Mouse (Mus musculus) embryonic facial prominence, embryonic 13.5 days (tissue): ENCODE results near the gene Gm42906. TPM values are rescaled to one million over a fixed set of nuclear protein-coding genes. Genes with fewer than 3 reads are reported as not detected.

ENCODE experiments used
- ATAC-seq: fragments of 200-750 bp; cut with Nextera tagmentation; 2 replicates; pipeline ENCODE4 v1.8.0; 2017; ENCODE audit warnings: low read depth; ENCODE audit not compliant: insufficient number of reproducible peaks, insufficient read depth, low FRiP score, low TSS enrichment
- H3K27ac ChIP-seq: fragments of 300-500 bp; sonication (generic); 2 replicates; pipeline ENCODE4 v1.5.1; 2015; ENCODE audit warnings: moderate library complexity, mild to moderate bottlenecking, inconsistent platforms
- H3K27me3 ChIP-seq: fragments of 300-500 bp; sonication (generic); 2 replicates; pipeline ENCODE4 v1.6.1; 2015; ENCODE audit warnings: mild to moderate bottlenecking, inconsistent platforms
- H3K36me3 ChIP-seq: fragments of 300-500 bp; sonication (generic); 2 replicates; pipeline ENCODE4 v1.6.1; 2015; ENCODE audit warnings: mild to moderate bottlenecking, inconsistent platforms
- H3K4me1 ChIP-seq: fragments of 300-500 bp; sonication (generic); 2 replicates; pipeline ENCODE4 v1.6.1; 2015; ENCODE audit warnings: inconsistent platforms
- H3K4me2 ChIP-seq: fragments of 300-500 bp; sonication (generic); 2 replicates; pipeline ENCODE4 v1.6.1; 2015; ENCODE audit warnings: moderate library complexity, mild to moderate bottlenecking, inconsistent platforms
- H3K4me3 ChIP-seq: fragments of 300-500 bp; sonication (generic); 2 replicates; pipeline ENCODE4 v1.5.1; 2015; ENCODE audit warnings: mild to moderate bottlenecking, inconsistent platforms
- H3K9ac ChIP-seq: fragments of 300-500 bp; sonication (generic); 2 replicates; pipeline ENCODE4 v1.6.1; 2015; ENCODE audit warnings: mild to moderate bottlenecking, inconsistent platforms
- H3K9me3 ChIP-seq: fragments of 300-500 bp; sonication (generic); 2 replicates; pipeline ENCODE4 v1.6.1; 2016; ENCODE audit warnings: inconsistent platforms
- WGBS: fragments of 180-500 bp; shearing (Covaris S2); methylation state at CpG from one replicate; pipeline ENCODE4 v1.1.7; 2015; ENCODE audit warnings: mixed read lengths; 5-methylcytosine and 5-hydroxymethylcytosine counted together
- polyA plus RNA-seq: library from polyadenylated mRNA; unstranded; fragments of >200 nt; fragmentation: Nextera tagmentation; extraction: Ambion mirVana; gene quantifications from 2 replicates; pipeline ENCODE4 v1.2.1, GENCODE M21; 2015

Gm42906 gene
- polyA plus RNA-seq, 1 experiment from 2014 or later = not detected

DNA sequence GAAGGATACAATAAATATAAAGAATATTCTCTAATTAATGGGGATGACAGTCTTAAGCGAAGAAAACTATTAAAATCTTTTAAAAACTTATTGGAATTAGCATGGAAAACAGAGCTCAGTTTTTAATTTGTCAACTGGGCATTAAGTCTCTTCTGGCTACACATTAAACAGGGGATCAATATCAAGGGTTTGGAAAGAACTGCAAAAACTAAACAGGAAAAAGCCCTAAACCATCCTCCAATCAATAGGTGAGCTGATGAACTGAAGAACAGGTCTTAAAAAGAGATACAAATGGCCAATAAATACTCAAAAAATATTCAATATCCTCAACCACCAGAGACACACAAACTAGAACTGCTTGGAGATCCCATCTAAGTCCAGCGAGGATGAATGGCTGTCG is 250.8 kb downstream of the Gm42906 start:
- H3K27me3 ChIP-seq = no peaks in the 10 kb centered on the region
- ATAC-seq = no peak
- peaks cover 10% of the 10 kb centered on the region for H3K4me1 ChIP-seq
- H3K27ac ChIP-seq = no peak overlapping the region
- WGBS = 90% methylated on average over 3 of the region's 3 CpGs
- H3K36me3 ChIP-seq = no peaks in the 10 kb centered on the region
- H3K9me3 ChIP-seq = no peaks in the 10 kb centered on the region
- no peak overlapping the region for H3K9ac ChIP-seq
- H3K4me3 ChIP-seq = no peak overlapping the region
- no peak overlapping the region for H3K4me2 ChIP-seq

DNA sequence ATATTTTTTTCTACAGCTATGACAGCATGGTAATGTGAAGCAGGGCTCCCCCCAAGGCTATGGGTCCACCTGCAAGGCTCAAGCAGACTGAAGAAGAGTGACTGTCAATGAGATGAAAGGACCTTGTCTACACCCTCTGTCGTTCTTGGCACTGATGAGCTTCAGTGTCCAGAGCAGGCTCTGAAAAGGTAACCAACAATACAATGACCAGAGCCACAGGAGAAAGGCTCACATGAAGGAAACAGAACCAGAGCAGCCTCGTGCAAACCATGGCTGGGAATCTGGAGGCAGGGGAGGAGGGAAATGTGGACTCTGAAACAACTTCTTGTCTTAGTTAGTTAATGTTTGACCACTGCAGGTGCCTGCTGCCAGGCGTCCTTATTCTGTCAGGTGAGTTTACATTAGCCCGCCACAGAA is 252.1 kb downstream of the Gm42906 start:
- Histone ChIP-seq H3K27ac (no peak overlapping the region), H3K27me3 (no peaks in the 10 kb centered on the region), H3K36me3 (no peaks in the 10 kb centered on the region), H3K9me3 (no peaks in the 10 kb centered on the region), H3K4me1 (peaks cover 10% of the 10 kb centered on the region), H3K4me3 (no peak overlapping the region), H3K9ac (no peak overlapping the region), H3K4me2 (no peak overlapping the region)
- ATAC-seq = no peak
- 79% methylated on average over 4 of the region's 4 CpGs for WGBS

DNA sequence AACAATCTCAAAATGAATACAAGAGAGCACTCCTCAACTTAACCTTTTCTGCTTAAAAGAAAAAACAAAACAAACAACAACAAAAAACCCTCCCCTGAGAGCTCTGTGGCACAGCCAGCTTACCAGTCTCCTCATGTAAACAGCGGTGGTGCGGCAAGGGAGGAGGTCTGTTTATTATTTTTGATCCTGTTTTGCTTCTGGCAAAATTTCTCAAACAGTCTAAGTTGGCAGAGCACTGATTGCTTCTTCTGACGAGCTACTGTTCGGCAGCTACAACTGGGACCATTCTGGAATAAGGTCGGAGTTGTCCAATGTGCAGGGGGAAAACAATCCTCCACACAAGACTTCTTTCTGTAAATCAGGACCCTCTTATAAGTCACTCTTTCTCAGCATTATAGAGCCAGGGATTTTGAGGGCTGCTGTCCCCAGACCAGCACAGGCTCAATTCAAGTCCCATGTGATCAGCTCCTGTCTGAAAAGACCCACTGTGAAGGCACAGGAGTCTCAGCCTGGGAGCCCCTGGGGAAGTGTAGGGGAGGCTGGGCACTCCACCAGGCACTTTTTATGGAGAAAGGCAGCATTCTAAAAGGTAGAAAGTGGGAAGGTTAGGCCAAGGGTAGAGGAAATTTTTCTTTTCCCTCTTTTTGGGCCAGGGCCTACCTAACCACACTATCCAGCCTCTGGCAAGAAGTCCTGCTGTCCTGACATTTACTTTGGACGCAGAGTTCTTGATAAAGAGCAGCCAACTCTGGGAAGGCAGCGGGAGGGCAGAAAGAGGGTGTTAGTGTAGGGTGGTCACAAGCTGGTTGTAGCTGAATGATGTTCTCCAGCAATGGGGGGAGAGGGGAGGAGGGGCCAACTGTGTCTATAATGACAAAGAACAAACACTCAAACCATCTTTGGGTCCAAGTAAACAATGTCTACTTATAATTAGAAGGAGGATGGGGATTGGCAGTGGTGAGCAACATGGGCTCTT is 253.2 kb downstream of the Gm42906 start:
- Histone ChIP-seq H3K4me1 (peaks cover 10% of the 10 kb centered on the region), H3K4me3 (no peak overlapping the region), H3K4me2 (no peak overlapping the region), H3K36me3 (no peaks in the 10 kb centered on the region), H3K9me3 (no peaks in the 10 kb centered on the region), H3K27me3 (no peaks in the 10 kb centered on the region), H3K27ac (peak overlapping the region; percentile 44), H3K9ac (no peak overlapping the region)
- 42% methylated on average over 7 of the region's 7 CpGs for WGBS
- ATAC-seq = peak; percentile 59; the same call in 1 of the 2 replicates

DNA sequence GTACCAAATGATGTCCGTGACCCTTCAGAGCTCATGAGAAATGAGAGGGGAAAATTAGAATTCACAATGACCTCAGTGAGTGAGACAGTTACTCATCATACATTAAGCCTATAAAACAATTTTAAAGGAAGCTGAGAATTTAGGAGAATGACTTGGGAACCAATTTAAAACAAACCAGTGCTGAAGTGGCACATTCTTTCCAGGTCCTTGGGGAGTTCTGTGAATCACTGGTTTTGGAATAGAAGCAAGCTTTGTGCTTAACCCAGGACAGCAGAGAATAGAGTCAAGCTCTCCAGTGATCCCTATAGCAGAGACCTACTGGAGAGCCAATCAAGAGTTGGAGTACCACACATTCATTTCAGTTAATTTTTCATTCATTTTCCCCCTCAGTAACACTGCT is 254.2 kb downstream of the Gm42906 start:
- Histone ChIP-seq H3K27me3 (no peaks in the 10 kb centered on the region), H3K4me3 (no peak overlapping the region), H3K9ac (no peak overlapping the region), H3K9me3 (no peaks in the 10 kb centered on the region), H3K27ac (peak overlapping the region; percentile 41; the same call in 1 of the 2 replicates), H3K4me2 (no peak overlapping the region), H3K36me3 (no peaks in the 10 kb centered on the region), H3K4me1 (peaks cover 10% of the 10 kb centered on the region)
- ATAC-seq = no peak
- 82% methylated on average over 1 of the region's 1 CpGs for WGBS

DNA sequence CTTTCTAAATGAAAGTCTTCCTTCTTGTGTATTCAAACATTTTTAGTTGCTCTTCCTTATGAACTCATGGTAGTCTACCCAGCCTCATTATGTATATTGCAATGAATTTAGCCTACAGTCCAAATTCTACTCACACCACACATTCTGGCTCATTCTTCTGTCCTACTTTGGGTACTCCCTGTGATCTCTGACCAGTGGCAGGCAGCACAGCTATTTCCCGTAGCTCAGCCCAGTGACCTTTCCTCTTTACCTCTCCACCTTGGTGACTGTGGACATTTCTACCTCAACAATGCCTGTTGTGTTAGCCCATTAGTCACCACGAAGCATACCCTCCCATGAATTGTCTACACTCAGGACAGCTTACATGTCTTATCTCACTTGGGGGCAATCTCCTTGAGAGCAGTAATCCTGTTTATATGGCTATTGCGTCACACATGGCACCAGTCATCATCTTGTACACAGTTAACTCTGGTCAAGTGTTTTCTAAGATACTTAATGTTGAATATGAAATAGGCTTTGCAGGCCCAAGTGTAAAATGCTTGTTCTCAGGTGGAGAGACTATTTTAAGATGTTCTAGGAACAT is 257.7 kb downstream of the Gm42906 start:
- Histone ChIP-seq H3K27ac (no peak overlapping the region), H3K9ac (no peak overlapping the region), H3K9me3 (no peaks in the 10 kb centered on the region), H3K4me1 (peaks cover 10% of the 10 kb centered on the region), H3K36me3 (no peaks in the 10 kb centered on the region), H3K4me3 (no peak overlapping the region), H3K4me2 (no peak overlapping the region), H3K27me3 (no peaks in the 10 kb centered on the region)
- no peak for ATAC-seq
- 86% methylated on average over 3 of the region's 3 CpGs for WGBS

DNA sequence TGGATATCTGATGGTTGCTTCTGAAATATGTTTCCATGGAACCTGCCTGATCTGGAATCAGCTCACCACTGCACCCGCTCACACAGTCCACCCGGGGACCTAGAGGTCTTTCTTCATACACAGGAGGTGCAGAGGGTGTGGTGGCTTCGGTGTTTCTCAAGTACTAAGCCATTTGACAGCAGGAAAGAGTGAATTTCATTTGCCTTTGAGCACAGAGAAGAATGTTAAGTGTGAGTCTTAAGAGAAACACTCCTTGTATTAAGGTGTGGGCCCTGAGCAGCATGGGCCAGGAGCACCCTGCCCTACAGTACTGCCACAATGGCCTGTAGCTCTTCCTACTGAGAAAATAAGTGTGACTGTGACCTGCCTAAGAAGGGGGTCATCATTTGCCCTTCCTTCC is 259.8 kb downstream of the Gm42906 start:
- H3K36me3 ChIP-seq = no peaks in the 10 kb centered on the region
- WGBS = 85% methylated on average over 3 of the region's 3 CpGs
- no peak overlapping the region for H3K27ac ChIP-seq
- H3K27me3 ChIP-seq = no peaks in the 10 kb centered on the region
- H3K9me3 ChIP-seq = no peaks in the 10 kb centered on the region
- no peak overlapping the region for H3K4me3 ChIP-seq
- no peak overlapping the region for H3K9ac ChIP-seq
- H3K4me1 ChIP-seq = 0 out of 2 replicates have a peak, but pooled peaks cover 3% of the 10 kb centered on the region
- no peak for ATAC-seq
- no peak overlapping the region for H3K4me2 ChIP-seq

DNA sequence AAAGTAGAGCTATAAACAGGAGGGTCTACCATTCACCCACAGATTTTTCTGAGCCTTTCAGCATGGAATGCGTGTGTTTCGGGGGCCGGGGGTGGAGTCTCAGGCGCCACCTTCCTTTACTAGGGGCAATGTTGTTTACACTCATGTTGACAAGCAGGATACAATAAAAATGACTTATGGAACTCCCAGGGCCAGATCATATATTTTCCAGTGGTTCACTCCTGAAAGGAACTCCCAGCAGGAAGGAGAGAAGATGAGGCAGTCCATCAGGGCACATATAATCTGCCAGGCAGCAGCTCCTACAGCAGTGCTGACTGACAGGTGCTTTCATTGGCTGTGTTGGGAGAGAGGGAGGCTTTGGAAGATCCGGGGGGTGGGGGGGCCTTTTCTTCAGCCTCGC is 260.3 kb downstream of the Gm42906 start:
- Histone ChIP-seq H3K36me3 (no peaks in the 10 kb centered on the region), H3K9ac (no peak overlapping the region), H3K4me2 (no peak overlapping the region), H3K9me3 (no peaks in the 10 kb centered on the region), H3K27ac (no peak overlapping the region), H3K4me1 (0 out of 2 replicates have a peak, but pooled peaks cover 3% of the 10 kb centered on the region), H3K27me3 (no peaks in the 10 kb centered on the region), H3K4me3 (no peak overlapping the region)
- no peak for ATAC-seq
- 83% methylated on average over 6 of the region's 6 CpGs for WGBS

DNA sequence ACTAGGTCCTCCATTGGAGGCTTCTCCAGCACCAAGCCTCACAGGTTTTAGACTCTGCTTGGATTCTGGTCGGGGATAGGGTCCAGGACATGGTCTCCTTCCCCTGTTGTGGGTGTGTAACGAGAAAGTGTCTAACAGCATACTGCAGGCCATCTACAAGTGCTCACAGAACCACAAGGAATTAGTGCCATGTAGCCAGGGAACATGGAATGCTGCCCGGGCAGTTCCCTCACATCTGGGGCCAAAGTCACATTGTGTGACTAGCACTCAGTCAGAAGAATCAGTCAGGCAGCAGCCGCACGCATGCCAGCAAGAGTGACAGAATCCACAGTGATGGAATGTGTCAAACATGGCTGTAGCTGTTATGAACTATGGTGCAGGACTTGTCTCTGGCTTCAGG is 261.7 kb downstream of the Gm42906 start:
- Histone ChIP-seq H3K36me3 (no peaks in the 10 kb centered on the region), H3K9ac (no peak overlapping the region), H3K9me3 (no peaks in the 10 kb centered on the region), H3K4me1 (0 out of 2 replicates have a peak, but pooled peaks cover 3% of the 10 kb centered on the region), H3K27ac (no peak overlapping the region), H3K4me3 (no peak overlapping the region), H3K27me3 (no peaks in the 10 kb centered on the region), H3K4me2 (no peak overlapping the region)
- 70% methylated on average over 5 of the region's 5 CpGs for WGBS
- ATAC-seq = no peak

DNA sequence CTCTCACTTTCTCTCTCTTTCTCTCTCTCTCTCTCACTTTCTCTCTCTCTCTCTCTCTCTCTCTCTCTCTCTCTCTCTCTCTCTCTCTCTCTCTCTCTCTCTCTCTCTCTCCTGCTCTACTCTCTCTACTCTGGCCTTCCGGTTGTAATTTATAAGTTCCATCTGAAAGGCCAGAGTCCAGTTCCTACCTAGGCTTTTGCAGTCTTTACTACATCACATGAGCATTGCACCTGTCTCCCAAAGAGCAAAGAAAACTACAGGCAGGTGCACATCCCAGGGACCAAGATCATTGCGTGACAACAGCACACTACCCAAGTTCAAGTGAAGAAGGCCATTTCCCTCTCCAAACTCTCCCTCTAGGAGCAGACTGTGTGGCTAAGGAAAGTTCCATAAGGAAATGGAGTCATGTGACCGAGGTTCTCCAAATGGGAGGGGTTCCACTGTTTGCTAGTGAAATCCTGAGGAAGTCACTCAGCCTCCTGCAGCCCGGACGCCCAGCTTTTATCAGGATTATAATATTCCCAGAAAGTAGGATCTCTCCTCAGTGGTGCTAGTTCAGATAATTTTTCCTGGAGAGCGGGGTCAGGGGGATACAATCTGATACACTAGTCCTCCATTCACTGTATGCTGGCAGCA is 262.5 kb downstream of the Gm42906 start:
- Histone ChIP-seq H3K27ac (no peak overlapping the region), H3K4me2 (no peak overlapping the region), H3K27me3 (no peaks in the 10 kb centered on the region), H3K4me1 (0 out of 2 replicates have a peak, but pooled peaks cover 3% of the 10 kb centered on the region), H3K9ac (no peak overlapping the region), H3K9me3 (no peaks in the 10 kb centered on the region), H3K4me3 (no peak overlapping the region), H3K36me3 (no peaks in the 10 kb centered on the region)
- ATAC-seq = no peak
- 84% methylated on average over 6 of the region's 6 CpGs for WGBS

DNA sequence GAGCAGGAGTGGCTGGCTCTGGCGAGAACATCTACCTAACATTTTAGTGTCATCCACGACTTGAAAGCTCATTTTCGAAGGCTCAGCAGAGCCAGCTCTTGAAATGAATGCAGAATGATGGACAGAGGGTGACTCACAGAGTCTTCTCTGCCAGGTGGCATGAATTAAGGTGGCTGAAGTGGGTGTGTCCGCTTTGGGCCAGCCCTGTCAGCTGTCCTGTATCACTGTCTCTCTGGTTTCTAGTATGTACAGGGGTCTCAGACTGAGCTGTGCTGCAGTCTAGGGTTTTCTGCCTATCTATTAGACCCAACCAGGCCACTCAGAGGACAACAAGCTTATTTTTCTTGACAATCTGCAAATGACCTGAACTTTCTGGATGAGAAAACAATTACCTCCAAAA is 263.1 kb downstream of the Gm42906 start:
- 37% methylated on average over 4 of the region's 4 CpGs for WGBS
- 0 out of 2 replicates have a peak, but pooled peaks cover 3% of the 10 kb centered on the region for H3K4me1 ChIP-seq
- H3K9me3 ChIP-seq = no peaks in the 10 kb centered on the region
- no peak overlapping the region for H3K4me2 ChIP-seq
- no peaks in the 10 kb centered on the region for H3K27me3 ChIP-seq
- no peaks in the 10 kb centered on the region for H3K36me3 ChIP-seq
- no peak for ATAC-seq
- no peak overlapping the region for H3K9ac ChIP-seq
- no peak overlapping the region for H3K27ac ChIP-seq
- H3K4me3 ChIP-seq = no peak overlapping the region

DNA sequence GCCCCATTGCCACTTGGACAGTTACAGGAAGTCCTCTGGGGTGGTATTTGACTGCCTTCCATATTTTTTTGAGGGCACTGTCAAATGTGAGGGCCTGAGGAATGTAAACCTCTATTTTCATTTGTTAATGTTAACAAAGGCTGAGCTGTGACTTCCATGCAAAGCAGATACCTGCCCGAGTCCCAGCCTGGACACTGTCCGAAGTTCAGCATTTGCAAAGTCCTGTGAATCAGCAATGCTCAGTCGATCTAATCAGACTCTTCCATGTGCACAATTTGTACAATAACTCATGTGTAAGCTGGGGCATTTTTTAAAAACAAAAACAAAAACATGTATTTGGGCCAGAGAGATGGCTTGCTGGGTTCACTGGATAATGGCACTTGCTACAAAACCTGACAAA is 265.3 kb downstream of the Gm42906 start:
- 90% methylated on average over 3 of the region's 3 CpGs for WGBS

More for the DNA sequence above, 265.3 kb downstream of the Gm42906 start:
- Histone ChIP-seq H3K36me3 (no peaks in the 10 kb centered on the region), H3K4me3 (no peak overlapping the region), H3K4me1 (0 out of 2 replicates have a peak, but pooled peaks cover 3% of the 10 kb centered on the region), H3K9ac (no peak overlapping the region), H3K27ac (no peak overlapping the region), H3K9me3 (no peaks in the 10 kb centered on the region), H3K4me2 (no peak overlapping the region), H3K27me3 (no peaks in the 10 kb centered on the region)
- no peak for ATAC-seq
